Mouse (Mus musculus) midbrain, embryonic 10.5 days (tissue): ENCODE results near the gene Rptor. TPM values are rescaled to one million over a fixed set of nuclear protein-coding genes. Genes with fewer than 3 reads are reported as not detected.

Experiments used
- DNase-seq: peaks from one replicate; pipeline ENCODE4 v3.0.0-alpha.2; 2017; ENCODE audit warnings: low spot score
- H3K27ac ChIP-seq: fragments of 300-500 bp; sonication (generic); replicated peaks from 2 replicates; pipeline ENCODE4 v1.5.1; 2016; ENCODE audit warnings: mild to moderate bottlenecking
- H3K27me3 ChIP-seq: fragments of 300-500 bp; sonication (generic); 2 replicates; pipeline ENCODE4 v1.6.1; 2016; ENCODE audit warnings: low read depth, mild to moderate bottlenecking; ENCODE audit not compliant: poor library complexity, severe bottlenecking
- H3K36me3 ChIP-seq: fragments of 300-500 bp; sonication (generic); 2 replicates; pipeline ENCODE4 v1.6.1; 2016; ENCODE audit warnings: mild to moderate bottlenecking, moderate library complexity
- H3K4me1 ChIP-seq: fragments of 300-500 bp; sonication (generic); 2 replicates; pipeline ENCODE4 v1.6.1; 2016
- H3K4me3 ChIP-seq: fragments of 300-500 bp; sonication (generic); 2 replicates; pipeline ENCODE4 v1.5.1; 2016; ENCODE audit warnings: mild to moderate bottlenecking, moderate library complexity
- H3K9me3 ChIP-seq: fragments of 300-500 bp; sonication (generic); replicated peaks from 2 replicates; pipeline ENCODE4 v1.6.1; 2016; ENCODE audit warnings: mild to moderate bottlenecking
- WGBS: fragments of 180-500 bp; shearing (Covaris S2); methylation state at CpG from one replicate; pipeline ENCODE4 v1.1.7; 2016; 5-methylcytosine and 5-hydroxymethylcytosine counted together
- polyA plus RNA-seq: library from polyadenylated mRNA; unstranded; fragments of >200 nt; fragmentation: Nextera tagmentation; extraction: Ambion mirVana; gene quantifications from 2 replicates; pipeline ENCODE4 v1.2.1, GENCODE M21; 2016

Gene Rptor
- polyA plus RNA-seq, 1 experiment from 2014 or later = 11.0 TPM

DNA sequence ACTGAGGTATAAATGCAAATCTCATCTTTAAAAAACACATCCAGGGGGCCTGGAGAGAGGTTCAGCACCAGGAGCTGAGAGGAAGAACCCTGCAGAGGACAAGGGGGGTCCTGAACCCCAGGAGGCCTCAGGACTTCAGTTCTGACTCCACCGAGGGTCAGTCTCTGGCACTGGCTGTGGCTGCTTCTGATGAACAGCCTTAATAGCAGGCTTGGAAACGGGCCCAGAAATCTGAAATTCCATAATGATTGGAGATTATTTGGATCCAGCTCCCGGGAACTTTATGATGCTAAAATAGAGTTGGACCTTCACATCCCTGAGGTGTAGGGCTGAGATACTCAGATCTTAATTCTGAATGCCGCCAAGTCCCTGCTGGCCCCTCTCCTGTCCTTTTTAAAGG is 25.9 kb upstream of the Rptor start:
- Histone ChIP-seq H3K27me3 (peaks cover 5% of the 10 kb centered on the region), H3K27ac (no peak overlapping the region), H3K4me1 (peaks cover 29% of the 10 kb centered on the region), H3K9me3 (no peaks in the 10 kb centered on the region), H3K36me3 (no peaks in the 10 kb centered on the region), H3K4me3 (no peak overlapping the region)
- WGBS = 18% methylated on average over 4 of the region's 4 CpGs
- no peak for DNase-seq

DNA sequence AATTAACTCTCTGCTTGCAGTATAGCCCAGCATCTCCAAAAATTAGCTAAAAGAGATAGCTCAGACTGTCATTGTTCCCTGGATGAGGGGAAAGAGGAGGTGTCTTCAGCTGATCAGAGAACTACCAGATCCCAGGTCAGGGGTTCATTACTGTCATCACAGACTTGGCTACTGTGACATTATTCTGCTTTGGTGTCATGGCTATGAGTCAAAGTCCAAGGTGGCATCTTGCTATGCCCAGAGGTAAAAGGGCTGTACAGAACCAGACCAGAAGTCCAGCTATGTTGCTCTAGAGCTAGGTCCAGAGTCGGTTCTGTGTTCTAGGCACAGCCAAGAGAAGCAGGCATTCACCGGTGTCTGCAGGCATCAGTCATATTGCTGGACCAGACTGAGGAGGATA is 25.0 kb upstream of the Rptor start:
- no peak for DNase-seq
- H3K4me3 ChIP-seq = no peak overlapping the region
- 90% methylated on average over 2 of the region's 2 CpGs for WGBS
- no peaks in the 10 kb centered on the region for H3K36me3 ChIP-seq
- no peak overlapping the region for H3K27ac ChIP-seq
- peaks cover 5% of the 10 kb centered on the region for H3K27me3 ChIP-seq
- H3K9me3 ChIP-seq = no peaks in the 10 kb centered on the region
- H3K4me1 ChIP-seq = peaks cover 22% of the 10 kb centered on the region

DNA sequence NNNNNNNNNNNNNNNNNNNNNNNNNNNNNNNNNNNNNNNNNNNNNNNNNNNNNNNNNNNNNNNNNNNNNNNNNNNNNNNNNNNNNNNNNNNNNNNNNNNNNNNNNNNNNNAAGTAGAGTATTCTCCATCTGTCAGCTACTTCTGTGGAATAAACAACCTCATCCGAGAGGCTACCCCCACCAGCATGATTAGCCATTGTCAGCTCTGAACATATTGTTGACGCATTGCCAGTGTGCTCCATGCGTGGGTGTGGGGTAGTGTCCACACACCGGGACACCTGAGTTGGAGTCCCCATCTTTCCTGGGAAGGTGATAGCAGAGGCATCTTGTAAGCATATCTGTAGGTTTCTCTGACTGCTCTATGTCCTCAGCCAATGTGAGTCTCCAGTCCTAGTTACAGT is 16.2 kb upstream of the Rptor start:
- no peaks in the 10 kb centered on the region for H3K36me3 ChIP-seq
- WGBS = 89% methylated on average over 4 of the region's 4 CpGs
- H3K9me3 ChIP-seq = no peaks in the 10 kb centered on the region
- H3K27ac ChIP-seq = no peak overlapping the region
- no peaks in the 10 kb centered on the region for H3K27me3 ChIP-seq
- DNase-seq = no peak
- H3K4me3 ChIP-seq = no peak overlapping the region
- 0 out of 2 replicates have a peak, but pooled peaks cover 5% of the 10 kb centered on the region for H3K4me1 ChIP-seq

DNA sequence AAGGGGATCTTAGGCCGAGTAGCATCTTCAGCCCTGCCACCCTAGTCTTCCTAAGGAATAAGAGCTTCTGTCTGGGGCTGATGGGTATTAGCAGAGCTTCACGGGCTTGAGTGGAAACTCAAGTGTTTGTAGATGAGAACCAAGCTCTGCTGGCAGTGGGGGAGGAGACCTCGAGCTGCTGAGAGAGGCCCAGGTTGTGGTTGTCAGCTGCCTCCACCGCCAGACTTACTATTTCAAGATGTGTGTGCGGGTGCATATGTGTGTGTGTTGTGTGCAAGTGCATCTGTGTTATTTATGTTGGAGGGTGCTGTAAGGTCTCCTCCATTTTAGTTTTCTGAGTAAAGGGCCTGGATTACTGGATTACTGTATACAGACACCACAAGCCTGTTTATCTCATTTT is 15.6 kb upstream of the Rptor start:
- 79% methylated on average over 5 of the region's 5 CpGs for WGBS
- DNase-seq = no peak
- 0 out of 2 replicates have a peak, but pooled peaks cover 5% of the 10 kb centered on the region for H3K4me1 ChIP-seq
- H3K9me3 ChIP-seq = no peaks in the 10 kb centered on the region
- no peak overlapping the region for H3K4me3 ChIP-seq
- no peaks in the 10 kb centered on the region for H3K27me3 ChIP-seq
- no peaks in the 10 kb centered on the region for H3K36me3 ChIP-seq
- H3K27ac ChIP-seq = no peak overlapping the region

DNA sequence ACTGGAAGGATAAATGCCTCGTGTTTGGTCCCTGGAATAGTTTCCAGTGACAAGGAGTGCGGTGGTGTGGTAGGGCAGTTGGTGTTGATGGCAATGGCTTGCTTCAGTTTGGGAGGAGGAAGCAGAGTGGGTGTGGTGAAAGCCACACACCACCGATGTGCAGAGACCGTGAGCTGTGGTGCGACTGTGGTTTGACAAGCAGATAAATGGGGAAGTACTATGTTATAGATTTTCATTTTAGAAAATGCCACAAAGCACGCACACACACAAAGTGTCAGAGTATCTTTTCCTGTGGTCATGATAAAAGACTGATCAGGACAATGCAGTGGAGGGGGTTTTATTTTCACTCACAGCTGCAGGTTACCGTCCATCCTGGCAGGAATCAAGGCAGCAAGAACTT is 13.5 kb upstream of the Rptor start:
- WGBS = 89% methylated on average over 7 of the region's 7 CpGs
- Histone ChIP-seq H3K4me3 (no peak overlapping the region), H3K9me3 (no peaks in the 10 kb centered on the region), H3K27ac (no peak overlapping the region), H3K36me3 (no peaks in the 10 kb centered on the region), H3K4me1 (peaks cover 20% of the 10 kb centered on the region), H3K27me3 (0 out of 2 replicates have a peak, but pooled peaks cover 10% of the 10 kb centered on the region)
- no peak for DNase-seq

DNA sequence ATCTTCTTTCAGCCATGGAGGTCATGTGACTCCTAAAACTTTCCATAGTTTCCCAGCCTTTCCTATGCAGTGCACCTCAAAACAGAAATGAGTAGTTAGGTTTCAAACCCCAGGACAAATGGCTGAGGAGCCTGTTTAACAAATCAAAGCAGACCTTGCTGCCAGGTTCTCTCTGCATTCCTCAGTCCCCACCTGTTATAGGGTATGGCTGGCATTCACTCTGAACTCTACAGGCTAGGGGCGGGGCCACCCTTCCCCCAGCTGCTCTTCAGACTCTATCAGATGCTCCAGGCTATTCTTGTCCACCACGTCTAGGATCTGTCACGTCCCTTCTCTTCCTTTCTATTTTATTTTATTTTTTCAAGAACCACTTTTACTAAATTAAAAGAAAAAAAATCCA is 8.7 kb upstream of the Rptor start:
- Histone ChIP-seq H3K4me1 (peaks cover 18% of the 10 kb centered on the region), H3K36me3 (no peaks in the 10 kb centered on the region), H3K4me3 (no peak overlapping the region), H3K27ac (no peak overlapping the region), H3K27me3 (0 out of 2 replicates have a peak, but pooled peaks cover 10% of the 10 kb centered on the region), H3K9me3 (no peaks in the 10 kb centered on the region)
- no peak for DNase-seq
- WGBS = 39% methylated on average over 3 of the region's 3 CpGs

DNA sequence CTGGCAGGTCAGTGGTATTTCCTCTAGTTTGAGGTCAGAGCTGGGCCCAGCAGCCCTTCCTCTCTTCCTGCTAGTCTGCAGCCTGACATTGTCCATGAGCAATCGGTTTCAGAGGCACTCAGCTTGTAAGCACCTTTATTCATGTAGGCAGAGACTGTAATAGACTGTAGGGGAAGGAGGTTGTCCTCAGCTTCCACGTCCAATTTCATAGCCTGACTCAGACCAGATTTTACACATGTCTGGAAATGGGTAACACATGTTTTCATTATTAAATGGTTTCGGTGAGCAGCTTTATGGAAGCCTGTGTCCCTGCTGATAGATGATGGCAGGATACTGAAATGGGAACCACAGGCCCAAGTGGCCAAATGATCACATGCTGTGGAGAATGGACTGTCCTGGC is 3.8 kb upstream of the Rptor start:
- H3K36me3 ChIP-seq = no peaks in the 10 kb centered on the region
- H3K4me3 ChIP-seq = no peak overlapping the region
- no peaks in the 10 kb centered on the region for H3K9me3 ChIP-seq
- DNase-seq = no peak
- WGBS = 70% methylated on average over 3 of the region's 3 CpGs
- H3K27ac ChIP-seq = no peak overlapping the region
- H3K27me3 ChIP-seq = no peaks in the 10 kb centered on the region
- peaks cover 12% of the 10 kb centered on the region for H3K4me1 ChIP-seq

DNA sequence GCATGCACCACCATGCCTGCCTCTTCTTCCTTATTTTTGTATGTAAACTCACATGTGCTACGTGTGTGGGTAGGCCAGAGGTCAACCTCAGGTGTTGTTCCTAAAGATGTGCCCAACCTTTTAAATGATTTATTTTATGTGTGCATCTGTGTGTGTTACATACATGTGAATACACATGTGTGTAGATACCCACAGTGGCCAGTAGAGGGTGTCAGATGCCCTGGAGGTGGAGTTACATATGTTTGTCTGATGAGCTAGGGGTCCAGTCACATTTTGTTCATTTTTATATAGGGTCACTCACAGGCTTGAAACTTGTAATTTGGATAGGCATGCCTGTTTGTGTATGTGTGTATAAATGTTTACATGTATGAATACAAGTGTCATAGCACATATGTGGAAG is 2.4 kb upstream of the Rptor start:
- no peak for DNase-seq
- no peaks in the 10 kb centered on the region for H3K27me3 ChIP-seq
- H3K36me3 ChIP-seq = no peaks in the 10 kb centered on the region
- H3K4me1 ChIP-seq = peaks cover 17% of the 10 kb centered on the region
- WGBS = 83% methylated on average over 1 of the region's 1 CpGs
- H3K4me3 ChIP-seq = no peak overlapping the region
- no peak overlapping the region for H3K27ac ChIP-seq
- H3K9me3 ChIP-seq = no peaks in the 10 kb centered on the region

DNA sequence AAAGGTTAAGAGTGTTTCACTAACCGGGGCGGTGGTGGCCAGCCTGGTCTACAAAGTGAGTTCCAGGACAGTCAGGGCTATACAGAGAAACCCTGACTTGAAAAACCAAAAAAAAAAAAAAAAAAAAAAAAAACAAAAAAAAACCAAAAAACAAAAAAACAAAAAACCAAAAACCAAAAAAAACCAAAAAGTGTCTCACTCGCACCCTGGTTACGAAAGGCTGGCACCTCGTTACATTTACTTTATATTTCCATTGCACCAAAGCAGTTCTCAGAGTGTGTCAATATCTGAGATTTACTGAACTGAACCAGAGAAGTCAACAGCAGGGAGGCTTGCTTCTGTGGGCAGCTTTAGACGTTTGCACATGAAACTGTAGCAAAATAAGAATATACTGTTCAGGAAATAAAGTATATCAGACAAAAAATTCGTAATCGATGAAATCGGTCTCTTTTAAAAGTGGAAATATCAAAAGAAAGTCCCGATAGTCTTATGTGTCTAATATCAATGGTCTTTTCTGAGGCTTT is 466 bp upstream of the Rptor start:
- WGBS = 41% methylated on average over 10 of the region's 10 CpGs
- H3K27ac ChIP-seq = peak overlapping the region; percentile 95
- H3K4me3 ChIP-seq = peak overlapping the region; percentile 100
- H3K36me3 ChIP-seq = peaks cover 16% of the 10 kb centered on the region
- no peaks in the 10 kb centered on the region for H3K9me3 ChIP-seq
- peaks cover 17% of the 10 kb centered on the region for H3K4me1 ChIP-seq
- no peak for DNase-seq
- H3K27me3 ChIP-seq = no peaks in the 10 kb centered on the region

DNA sequence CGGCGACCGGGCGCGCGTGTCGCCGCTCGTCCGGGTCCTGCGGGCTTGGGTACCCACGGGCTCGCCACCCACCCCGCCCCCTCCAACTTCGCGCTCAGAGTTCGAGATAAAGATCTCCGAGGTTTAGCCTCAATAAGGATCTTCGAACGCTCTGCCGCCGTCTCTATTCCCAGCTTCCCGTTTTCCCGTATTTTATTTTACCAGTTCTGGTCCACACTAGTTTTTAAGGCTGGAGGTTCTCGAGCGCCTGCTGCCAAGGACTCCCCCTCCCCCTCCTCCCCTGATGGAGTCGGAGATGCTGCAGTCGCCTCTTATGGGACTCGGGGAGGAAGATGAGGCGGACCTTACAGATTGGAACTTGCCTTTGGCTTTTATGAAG is 811 bp downstream of the Rptor start:
- H3K36me3 ChIP-seq = peaks cover 28% of the 10 kb centered on the region
- H3K4me1 ChIP-seq = peaks cover 17% of the 10 kb centered on the region
- H3K4me3 ChIP-seq = peak overlapping the region; percentile 100
- H3K27me3 ChIP-seq = no peaks in the 10 kb centered on the region
- H3K27ac ChIP-seq = peak overlapping the region; percentile 95
- no peak for DNase-seq
- WGBS = 1% methylated on average over 30 of the region's 30 CpGs
- H3K9me3 ChIP-seq = no peaks in the 10 kb centered on the region

DNA sequence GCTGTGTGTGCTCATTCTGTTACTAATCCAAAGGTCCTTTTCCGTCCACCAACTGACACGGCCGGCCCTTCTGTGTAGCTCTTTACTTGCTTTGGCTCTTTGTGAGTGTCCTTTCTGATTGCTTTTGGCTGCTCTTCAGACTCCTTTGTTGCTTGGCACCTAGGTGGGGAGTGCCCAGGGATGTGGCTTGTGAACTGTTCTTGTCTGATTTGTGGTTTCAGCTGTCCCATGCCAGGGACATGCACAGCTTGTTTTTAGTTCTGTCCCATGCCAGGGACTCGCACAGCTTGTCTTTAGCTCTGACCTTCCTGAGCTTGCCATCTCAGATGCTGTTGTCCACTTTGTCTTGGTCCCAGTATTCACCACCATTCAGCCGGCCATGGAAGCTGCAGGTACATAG is 4.8 kb downstream of the Rptor start:
- H3K27me3 ChIP-seq = no peaks in the 10 kb centered on the region
- peaks cover 11% of the 10 kb centered on the region for H3K4me1 ChIP-seq
- H3K4me3 ChIP-seq = no peak overlapping the region
- H3K9me3 ChIP-seq = no peaks in the 10 kb centered on the region
- no peak for DNase-seq
- H3K27ac ChIP-seq = no peak overlapping the region
- WGBS = 95% methylated on average over 5 of the region's 5 CpGs
- peaks cover 37% of the 10 kb centered on the region for H3K36me3 ChIP-seq

DNA sequence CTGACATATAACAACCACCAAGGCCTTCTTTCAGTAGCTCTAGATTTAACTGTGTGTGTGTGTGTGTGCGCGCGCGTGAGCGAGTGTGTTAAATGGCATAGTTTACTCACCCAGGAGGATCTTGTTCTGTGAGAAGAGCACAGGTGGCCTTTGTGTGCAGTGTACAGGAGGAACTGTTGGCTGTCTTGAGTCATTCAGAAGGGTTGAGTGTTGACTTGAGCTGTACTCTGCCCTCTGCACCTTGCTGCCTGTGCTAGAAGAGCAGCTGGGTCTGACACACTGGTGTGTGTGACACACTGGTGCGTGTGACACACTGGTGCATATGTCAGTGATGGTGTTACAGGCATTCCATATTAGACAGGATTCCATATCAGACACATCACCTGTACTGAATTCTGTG is 8.8 kb downstream of the Rptor start:
- Histone ChIP-seq H3K4me1 (0 out of 2 replicates have a peak, but pooled peaks cover 3% of the 10 kb centered on the region), H3K27ac (no peak overlapping the region), H3K4me3 (no peak overlapping the region), H3K36me3 (peaks cover 28% of the 10 kb centered on the region), H3K27me3 (no peaks in the 10 kb centered on the region), H3K9me3 (no peaks in the 10 kb centered on the region)
- 96% methylated on average over 6 of the region's 6 CpGs for WGBS
- no peak for DNase-seq

DNA sequence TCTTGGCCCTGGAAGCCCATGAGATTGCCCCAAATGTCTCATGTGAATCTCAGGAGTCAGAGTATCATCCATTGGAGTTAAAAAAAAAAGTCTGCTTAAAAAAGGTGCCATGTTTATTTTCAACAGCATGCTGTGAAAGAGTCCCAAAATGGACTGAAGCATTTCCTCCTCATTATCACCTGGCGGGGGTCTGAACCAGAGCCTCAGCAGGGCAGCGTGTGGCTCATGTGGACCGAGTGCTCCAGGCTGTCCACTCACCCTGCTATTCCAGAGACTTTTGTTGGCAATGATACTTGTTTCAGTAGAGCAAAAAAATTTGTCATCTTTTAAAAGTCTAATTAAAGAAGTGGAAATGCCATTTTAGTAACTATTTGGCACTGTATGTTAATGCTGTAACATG is 9.5 kb downstream of the Rptor start:
- H3K9me3 ChIP-seq = no peaks in the 10 kb centered on the region
- no peaks in the 10 kb centered on the region for H3K27me3 ChIP-seq
- H3K4me1 ChIP-seq = 0 out of 2 replicates have a peak, but pooled peaks cover 3% of the 10 kb centered on the region
- DNase-seq = no peak
- WGBS = 77% methylated on average over 3 of the region's 3 CpGs
- H3K27ac ChIP-seq = no peak overlapping the region
- no peak overlapping the region for H3K4me3 ChIP-seq
- peaks cover 22% of the 10 kb centered on the region for H3K36me3 ChIP-seq

DNA sequence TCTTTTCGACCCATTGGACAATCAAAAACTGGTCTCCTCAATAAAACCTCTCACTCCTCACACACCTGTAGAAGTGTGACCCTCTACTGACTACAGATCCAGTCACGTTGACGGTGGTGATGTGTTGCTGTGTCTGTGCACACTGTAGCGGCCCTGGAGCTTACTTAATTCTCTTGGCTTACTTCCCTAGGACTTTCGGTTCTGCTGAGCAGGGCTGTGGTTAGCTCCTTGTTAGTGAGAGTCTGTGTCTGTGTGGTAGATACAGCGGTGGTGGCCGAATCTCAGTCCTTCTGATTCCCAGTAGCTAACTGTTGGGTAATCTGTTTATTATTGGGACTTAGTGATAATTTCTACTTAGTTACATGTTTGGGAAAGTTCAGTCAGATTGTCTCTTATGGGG is 12.4 kb downstream of the Rptor start:
- no peak for DNase-seq
- WGBS = 89% methylated on average over 7 of the region's 7 CpGs
- Histone ChIP-seq H3K9me3 (no peaks in the 10 kb centered on the region), H3K36me3 (no peaks in the 10 kb centered on the region), H3K4me1 (0 out of 2 replicates have a peak, but pooled peaks cover 3% of the 10 kb centered on the region), H3K27ac (no peak overlapping the region), H3K27me3 (no peaks in the 10 kb centered on the region), H3K4me3 (no peak overlapping the region)
